Mouse (Mus musculus) frontal cortex, postnatal 36 days (tissue): Measurements from ENCODE around the gene Gm38393.

Experiments used
- DNase-seq, 2 experiments: peaks; one replicate each; pipeline ENCODE4 v3.0.0; 2022; ENCODE audit warnings: low spot score in 2 of 2

Gm38393 gene

GRCm38 (mm10) chr7:60004606-60005330 is at the start of gene Gm38393, which contains the start of gene Snurf:
Gene Gm38393 (minus strand): TSS chr7:60005064.
Gene Snurf (minus strand): TSS chr7:60005049.
- DNase-seq = peak; percentile 81 to 83

DNA sequence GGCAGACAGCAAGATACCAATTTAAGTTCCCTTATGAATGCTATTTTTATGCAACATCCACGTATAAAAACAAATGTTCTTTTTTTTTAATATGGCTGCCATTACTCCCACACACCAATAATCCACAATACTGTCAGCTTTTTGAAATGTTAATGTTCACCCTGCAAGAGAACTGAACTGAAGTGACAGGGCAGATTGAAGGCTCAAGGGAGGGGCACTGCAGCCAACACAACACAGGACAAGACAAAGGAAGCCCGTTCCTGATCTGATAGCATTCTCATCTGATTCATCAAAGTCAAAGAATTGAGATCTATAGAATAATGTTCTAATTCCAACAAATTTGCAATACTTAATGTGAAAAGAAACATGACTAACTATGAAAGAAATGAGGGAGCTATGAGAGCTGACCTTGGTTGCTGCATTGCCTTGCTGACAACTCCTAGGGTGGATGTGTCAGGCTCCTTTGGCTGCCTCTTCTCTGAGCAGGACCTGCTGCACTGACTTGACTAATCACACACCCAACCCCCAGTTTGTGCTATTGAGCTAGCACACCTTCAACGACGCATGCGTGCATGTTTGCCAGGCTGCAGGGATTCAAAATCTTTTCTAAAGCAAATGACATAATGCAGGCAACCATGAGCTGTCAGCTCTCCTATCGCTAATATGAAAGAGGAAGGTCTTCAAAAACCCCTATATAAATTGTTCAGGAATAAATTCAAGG is 42.8 kb upstream of the Gm38393 start:
- peak; percentile 62 to 63 for DNase-seq

DNA sequence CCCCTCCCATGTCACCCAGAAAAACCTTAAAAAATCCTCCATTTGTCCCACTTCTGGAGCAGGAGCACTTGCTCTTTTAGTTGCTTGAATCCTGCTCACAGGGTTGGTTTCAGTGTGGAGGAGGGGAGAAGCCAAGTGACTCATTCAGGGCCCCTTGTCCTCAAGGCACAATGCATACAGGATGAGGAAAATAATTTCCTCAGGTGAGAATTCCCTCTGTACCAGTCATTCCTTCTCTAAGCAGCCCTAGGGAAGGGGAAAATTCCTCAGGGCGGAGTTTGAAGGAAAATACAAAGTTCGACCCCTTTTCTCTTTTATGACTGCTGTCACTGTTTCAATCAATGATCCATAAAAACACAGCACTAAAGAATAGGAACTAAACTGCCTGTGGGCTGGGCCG is 8.3 kb upstream of the Gm38393 start:
- no peak for DNase-seq

DNA sequence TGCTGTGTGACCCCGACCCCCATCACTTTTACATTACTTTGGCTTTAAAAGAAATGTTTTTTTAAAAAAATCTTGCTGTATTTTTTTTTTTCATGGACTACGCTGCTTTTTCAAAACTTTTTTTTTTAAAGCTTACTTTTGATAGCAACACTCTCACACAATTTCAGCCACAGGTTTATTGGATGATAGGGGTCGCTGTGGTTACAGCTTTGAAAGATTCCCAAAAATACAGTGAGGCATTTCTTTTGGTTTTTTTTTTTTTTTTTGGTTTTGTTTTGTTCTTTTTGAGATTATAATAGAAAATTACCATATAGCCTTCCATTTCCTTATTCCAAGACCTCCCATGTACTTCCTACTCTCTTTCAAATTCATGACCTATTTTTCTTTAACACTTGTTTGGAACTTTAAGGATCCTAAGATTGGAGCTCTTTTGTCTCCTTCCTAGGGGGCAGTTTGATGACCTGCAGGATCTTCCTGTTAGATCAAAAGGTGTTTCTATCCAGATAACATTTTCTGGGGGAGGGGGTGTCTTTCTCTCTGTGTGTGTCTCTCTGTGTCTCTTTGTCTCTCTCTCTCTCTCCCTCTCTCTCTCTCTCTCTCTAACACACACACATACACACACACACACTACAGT is 3.0 kb upstream of the Gm38393 start:
- DNase-seq = no peak

- DNase-seq = no peak
Measured at GRCm38 (mm10) chr7:60006262-60006661, 1.4 kb upstream of the Gm38393 start.

- peak; percentile 24 to 34 for DNase-seq
Measured at GRCm38 (mm10) chr7:60003921-60004605, 801 bp downstream of the Gm38393 start.

DNA sequence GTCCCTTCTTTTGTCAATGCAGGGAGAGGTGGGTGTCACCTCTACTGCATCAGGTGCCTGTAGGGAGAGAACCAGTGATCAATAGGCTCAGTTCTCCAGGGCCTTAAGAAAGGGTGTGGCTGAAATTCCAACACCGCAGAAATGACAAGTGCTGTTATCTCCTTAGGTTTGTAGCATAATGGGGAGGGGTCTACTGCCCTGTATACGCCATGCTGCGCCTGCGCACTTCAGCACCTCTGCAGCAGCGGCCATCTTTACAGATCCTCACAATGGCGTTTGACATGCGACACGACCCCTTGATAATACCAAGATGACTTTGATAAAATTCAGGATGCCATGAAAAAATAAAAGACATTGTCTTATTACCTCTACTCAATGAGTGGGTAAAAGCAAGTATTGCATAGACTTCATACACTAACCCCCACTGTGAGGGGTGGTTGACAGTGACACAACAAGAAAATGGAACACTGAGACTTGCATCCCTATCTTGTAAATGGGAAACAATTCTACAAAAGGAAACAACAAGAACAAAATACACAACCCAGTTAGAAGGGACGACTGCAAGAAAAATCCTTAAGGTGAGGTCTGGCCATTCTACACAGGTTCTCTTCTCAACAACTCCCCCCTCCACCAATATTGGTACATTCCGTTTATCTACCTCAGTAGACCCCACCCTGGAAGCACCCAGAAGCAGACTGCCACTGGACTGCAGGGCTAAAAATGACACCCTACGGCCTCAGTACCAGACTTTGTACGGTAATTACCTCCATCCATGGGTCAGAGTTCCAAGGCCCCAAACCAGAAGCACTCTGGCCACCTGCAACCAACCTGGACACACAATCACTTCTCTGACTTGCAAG is 1.6 kb downstream of the Gm38393 start:
- DNase-seq = peak; percentile 17 to 45

DNA sequence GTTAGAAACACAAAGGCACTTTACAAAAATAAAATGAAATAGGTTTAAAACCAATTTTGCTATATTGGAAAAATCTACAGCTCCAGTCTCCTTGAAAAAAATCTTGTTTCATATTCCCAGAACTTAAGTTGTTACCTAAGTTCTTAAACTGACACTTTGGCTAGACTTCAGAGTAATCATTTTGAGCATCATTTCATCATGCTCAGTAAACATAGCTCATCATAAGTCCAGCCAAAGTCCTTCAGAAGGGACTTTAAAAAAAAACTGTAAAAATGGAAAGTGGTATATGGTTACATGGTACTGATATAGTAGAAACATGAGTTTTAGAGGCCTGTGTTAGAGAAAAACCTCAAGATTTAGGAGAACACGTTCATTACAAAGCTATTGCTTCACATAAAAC is 26.2 kb downstream of the Gm38393 start:
- no peak for DNase-seq
